Mouse (Mus musculus) midbrain, embryonic 14.5 days (tissue): ENCODE data around the gene Rpap1. TPM values are rescaled to one million over a fixed set of nuclear protein-coding genes. Genes with fewer than 3 reads are reported as not detected.
A peak's percentile ranks its signal among the peaks of the same experiment; 100 is the strongest.

Experiments used
- ATAC-seq: fragments of 200-750 bp; cut with Nextera tagmentation; 2 replicates; pipeline ENCODE4 v1.8.0; 2017; ENCODE audit warnings: moderate number of reproducible peaks, moderate library complexity; ENCODE audit not compliant: low FRiP score, low TSS enrichment
- DNase-seq: peaks from one replicate; pipeline ENCODE4 v3.0.0-alpha.2; 2015
- H3K27ac ChIP-seq: fragments of 300-500 bp; sonication (generic); replicated peaks from 2 replicates; pipeline ENCODE4 v1.5.1; 2014; ENCODE audit warnings: mild to moderate bottlenecking, low read depth, low read length, moderate library complexity
- H3K27me3 ChIP-seq: fragments of 300-500 bp; sonication (generic); 2 replicates; pipeline ENCODE4 v1.6.1; 2014; ENCODE audit warnings: low read length, control low read depth, mixed read lengths; ENCODE audit not compliant: control insufficient read depth, insufficient read depth
- H3K36me3 ChIP-seq: fragments of 300-500 bp; sonication (generic); 2 replicates; pipeline ENCODE4 v1.6.1; 2014; ENCODE audit warnings: low read length, control low read depth; ENCODE audit not compliant: control insufficient read depth, insufficient read depth
- H3K4me1 ChIP-seq: fragments of 300-500 bp; sonication (generic); 2 replicates; pipeline ENCODE4 v1.6.1; 2014; ENCODE audit warnings: mild to moderate bottlenecking, antibody characterized with exemption, low read length, control low read depth; ENCODE audit not compliant: control insufficient read depth, insufficient read depth
- H3K4me2 ChIP-seq: fragments of 300-500 bp; sonication (generic); 2 replicates; pipeline ENCODE4 v1.6.1; 2014; ENCODE audit warnings: mild to moderate bottlenecking, low read length, moderate library complexity
- H3K4me3 ChIP-seq: fragments of 300-500 bp; sonication (generic); replicated peaks from 2 replicates; pipeline ENCODE4 v1.5.1; 2014; ENCODE audit warnings: low read depth, low read length
- H3K9ac ChIP-seq: fragments of 300-500 bp; sonication (generic); replicated peaks from 2 replicates; pipeline ENCODE4 v1.6.1; 2014; ENCODE audit warnings: mild to moderate bottlenecking, low read length, moderate library complexity
- H3K9me3 ChIP-seq: fragments of 300-500 bp; sonication (generic); 2 replicates; pipeline ENCODE4 v1.6.1; 2016; ENCODE audit warnings: low read length, control low read depth, mixed read lengths; ENCODE audit not compliant: control insufficient read depth
- WGBS: fragments of 180-500 bp; shearing (Covaris S2); extraction: QIAGEN DNeasy Blood & Tissue Kit; methylation state at CpG from one replicate; pipeline ENCODE4 v1.1.7; 2014; 5-methylcytosine and 5-hydroxymethylcytosine counted together
- polyA plus RNA-seq: library from polyadenylated mRNA; unstranded; fragments of >200 nt; fragmentation: Nextera tagmentation; extraction: Ambion mirVana; gene quantifications from 2 replicates; pipeline ENCODE4 v1.2.1, GENCODE M21; 2014

The Rpap1 gene
- polyA plus RNA-seq, 1 experiment from 2014 or later: 21.3 TPM

DNA sequence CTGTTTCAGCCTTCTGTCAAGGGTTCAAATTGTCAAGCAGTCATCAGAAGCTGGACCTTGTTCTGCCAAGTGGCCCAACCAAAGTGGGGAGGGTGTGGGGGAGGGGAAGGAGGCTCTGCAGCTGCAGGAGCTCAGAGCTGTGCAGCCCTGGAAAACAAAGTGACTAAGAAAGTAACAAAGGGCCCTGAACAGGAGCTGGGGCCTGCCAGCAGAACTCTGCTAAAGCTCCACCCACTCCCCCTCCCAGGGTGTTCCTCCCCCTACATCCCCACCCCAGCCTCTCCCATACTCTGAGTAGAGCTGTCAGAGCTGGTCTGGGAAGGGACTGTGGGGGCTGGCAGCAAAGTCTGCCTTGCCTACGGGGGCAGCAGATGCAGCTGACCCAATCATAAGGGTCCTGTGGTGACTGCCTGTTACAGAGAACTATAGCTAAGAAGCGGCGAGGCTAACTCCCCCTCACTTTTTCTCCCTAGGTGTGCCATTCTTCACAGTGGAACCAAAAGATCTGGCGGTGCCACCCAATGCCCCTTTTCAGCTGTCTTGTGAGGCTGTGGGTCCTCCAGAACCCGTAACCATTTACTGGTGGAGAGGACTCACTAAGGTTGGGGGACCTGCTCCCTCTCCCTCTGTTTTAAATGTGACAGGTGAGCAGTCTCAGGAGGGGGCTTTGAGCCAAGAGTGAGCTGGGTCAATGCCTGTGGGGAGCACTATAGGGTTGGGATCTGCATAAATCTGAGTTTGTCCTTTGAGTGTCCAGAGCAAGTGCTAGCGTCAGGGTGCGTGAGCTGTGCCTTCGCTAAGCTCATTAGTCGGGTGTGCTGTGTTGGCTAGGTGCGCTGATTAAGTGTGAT lies 15.7 kb upstream of the Rpap1 start:
- Histone ChIP-seq H3K4me2 (0 out of 2 replicates have a peak overlapping the region, but pooled peaks have one; percentile 4), H3K36me3 (peaks cover 16% of the 10 kb centered on the region; the same call in 1 of the 2 replicates), H3K27me3 (peaks cover under 1% of the 10 kb centered on the region; the same call in 1 of the 2 replicates), H3K27ac (peak overlapping the region; percentile 26; the same call in 1 of the 2 replicates), H3K9me3 (no peaks in the 10 kb centered on the region), H3K4me3 (no peak overlapping the region), H3K9ac (no peak overlapping the region), H3K4me1 (peaks cover 48% of the 10 kb centered on the region)
- DNase-seq (peak; percentile 72), ATAC-seq (peak; percentile 73)
- WGBS: 13% methylated on average over 10 of the region's 10 CpGs

DNA sequence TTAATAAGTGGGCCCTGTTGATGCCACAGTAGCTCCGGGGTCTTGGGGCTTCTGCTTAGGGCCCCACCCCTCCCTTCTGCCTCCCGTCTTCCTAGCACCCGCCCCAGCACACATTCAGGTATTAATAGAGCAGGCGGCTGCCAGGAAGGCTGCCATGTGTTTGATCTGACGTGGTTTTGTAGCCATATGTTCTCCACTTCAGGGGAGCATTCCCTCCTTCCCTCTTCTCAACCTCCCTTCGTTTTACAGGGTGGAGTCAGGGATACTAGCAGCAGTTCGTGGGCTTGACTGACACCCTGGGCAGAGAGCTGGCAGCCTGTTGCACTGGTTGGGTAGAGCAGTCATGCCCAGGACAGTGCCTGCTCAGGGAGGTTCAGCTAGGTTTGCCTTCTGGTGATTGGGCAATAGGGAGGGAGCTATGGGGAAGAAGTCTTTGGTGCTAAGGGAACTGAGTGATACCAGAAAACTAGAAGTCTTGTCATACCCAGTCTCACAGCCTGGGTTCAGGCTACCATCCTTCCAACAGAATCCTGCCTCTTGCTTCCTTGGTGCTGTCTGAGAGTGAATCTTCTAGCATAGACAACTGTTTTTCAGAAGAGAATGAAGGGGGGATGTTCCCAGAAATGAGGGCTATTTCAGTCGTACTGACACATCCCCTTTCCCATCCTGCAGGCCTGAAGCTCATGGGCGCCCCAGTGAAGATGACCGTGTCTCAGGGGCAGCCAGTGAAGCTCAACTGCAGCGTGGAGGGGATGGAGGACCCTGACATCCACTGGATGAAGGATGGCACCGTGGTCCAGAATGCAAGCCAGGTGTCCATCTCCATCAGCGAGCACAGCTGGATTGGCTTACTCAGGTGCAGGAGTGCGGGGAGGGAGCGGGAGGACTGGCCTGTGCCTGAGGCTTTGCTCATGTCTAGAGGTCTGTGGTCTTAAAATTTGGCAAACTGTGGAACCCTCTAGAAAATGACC lies 13.8 kb upstream of the Rpap1 start:
- H3K4me1 ChIP-seq: peaks cover 48% of the 10 kb centered on the region
- no peak overlapping the region for H3K9ac ChIP-seq
- no peak overlapping the region for H3K27ac ChIP-seq
- 54% methylated on average over 15 of the region's 15 CpGs for WGBS
- ATAC-seq (no peak), DNase-seq (no peak)
- H3K36me3 ChIP-seq: peaks cover 6% of the 10 kb centered on the region; the same call in 1 of the 2 replicates
- peak overlapping the region; percentile 98 for H3K4me2 ChIP-seq
- H3K27me3 ChIP-seq: peaks cover 5% of the 10 kb centered on the region; the same call in 1 of the 2 replicates
- peak overlapping the region; percentile 83; the same call in 1 of the 2 replicates for H3K4me3 ChIP-seq
- H3K9me3 ChIP-seq: no peaks in the 10 kb centered on the region

- Histone ChIP-seq H3K9me3 (no peaks in the 10 kb centered on the region), H3K27ac (0 out of 2 replicates have a peak overlapping the region, but pooled peaks have one; percentile 20), H3K4me1 (peaks cover 42% of the 10 kb centered on the region), H3K36me3 (no peaks in the 10 kb centered on the region), H3K4me3 (peak overlapping the region; percentile 83), H3K4me2 (peak overlapping the region; percentile 98), H3K27me3 (peaks cover 5% of the 10 kb centered on the region; the same call in 1 of the 2 replicates), H3K9ac (peak overlapping the region; percentile 88)
- ATAC-seq: peak; percentile 12; the same call in 1 of the 2 replicates
- DNase-seq: peak; percentile 35
- under 1% methylated on average over 27 of the region's 27 CpGs for WGBS
Observed at GRCm38 (mm10) chr2:119799961-119800550, 12.7 kb upstream of the Rpap1 start.

GRCm38 (mm10) chr2:119799181-119799960 lies 12.0 kb upstream of the Rpap1 start:
- no peaks in the 10 kb centered on the region for H3K9me3 ChIP-seq
- WGBS: under 1% methylated on average over 66 of the region's 89 CpGs
- peak; percentile 58; the same call in 1 of the 2 replicates for ATAC-seq
- peaks cover 5% of the 10 kb centered on the region; the same call in 1 of the 2 replicates for H3K27me3 ChIP-seq
- peak overlapping the region; percentile 88 for H3K9ac ChIP-seq
- peak; percentile 74 for DNase-seq
- H3K4me1 ChIP-seq: peaks cover 35% of the 10 kb centered on the region
- 0 out of 2 replicates have a peak overlapping the region, but pooled peaks have one; percentile 20 for H3K27ac ChIP-seq
- peak overlapping the region; percentile 98 for H3K4me2 ChIP-seq
- no peaks in the 10 kb centered on the region for H3K36me3 ChIP-seq
- H3K4me3 ChIP-seq: peak overlapping the region; percentile 83

- DNase-seq (peak; percentile 71), ATAC-seq (no peak)
- H3K27ac ChIP-seq: no peak overlapping the region
- H3K4me1 ChIP-seq: peaks cover 26% of the 10 kb centered on the region
- no peaks in the 10 kb centered on the region for H3K9me3 ChIP-seq
- peaks cover 5% of the 10 kb centered on the region; the same call in 1 of the 2 replicates for H3K27me3 ChIP-seq
- no peak overlapping the region for H3K9ac ChIP-seq
- H3K4me3 ChIP-seq: peak overlapping the region; percentile 83; the same call in 1 of the 2 replicates
- H3K36me3 ChIP-seq: no peaks in the 10 kb centered on the region
- WGBS: 12% methylated on average over 13 of the region's 13 CpGs
- peak overlapping the region; percentile 98; the same call in 1 of the 2 replicates for H3K4me2 ChIP-seq
Observed at GRCm38 (mm10) chr2:119798246-119798927, 11.1 kb upstream of the Rpap1 start.

DNA sequence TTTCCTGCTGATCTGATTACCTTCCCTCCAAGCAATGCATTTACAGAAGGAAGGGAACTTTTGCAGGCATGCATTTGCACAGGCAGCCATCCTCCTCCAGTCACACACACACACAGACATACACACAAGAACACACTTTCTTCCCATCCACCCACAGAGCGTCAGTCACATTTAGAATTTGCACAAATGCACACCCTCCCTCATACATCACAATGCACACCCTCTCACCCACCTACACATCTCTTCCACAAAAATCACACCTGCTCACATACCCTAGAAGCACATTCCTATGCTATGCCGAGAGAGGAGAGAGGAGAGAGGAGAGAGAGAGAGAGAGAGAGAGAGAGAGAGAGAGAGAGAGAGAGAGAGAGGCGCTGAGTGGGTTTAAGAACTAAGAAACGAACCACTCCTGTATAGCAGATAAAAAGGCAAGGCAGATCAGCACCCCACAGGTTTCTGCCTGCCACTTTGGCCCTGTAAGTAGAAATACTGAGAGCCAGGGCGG lies 10.0 kb upstream of the Rpap1 start, which contains the start of gene Tyro3:
Tyro3 (plus strand) TSS at position 455 of the 505 bp plus-strand sequence.
- 71% methylated on average over 5 of the region's 5 CpGs for WGBS

GRCm38 (mm10) chr2:119789996-119790395 lies 2.7 kb upstream of the Rpap1 start:
- DNase-seq: no peak
- no peaks in the 10 kb centered on the region for H3K27me3 ChIP-seq
- WGBS: 88% methylated on average over 2 of the region's 2 CpGs

More for the DNA sequence above, 10.0 kb upstream of the Rpap1 start, which contains the start of gene Tyro3:
- H3K4me1 ChIP-seq: peaks cover 15% of the 10 kb centered on the region
- no peak within 1 kb of the TSS for H3K4me2 ChIP-seq
- no peak for ATAC-seq
- H3K9me3 ChIP-seq: no peaks in the 10 kb centered on the region
- H3K36me3 ChIP-seq: no peaks in the 10 kb centered on the region
- peaks cover 5% of the 10 kb centered on the region; the same call in 1 of the 2 replicates for H3K27me3 ChIP-seq
- no peak within 1 kb of the TSS for H3K9ac ChIP-seq
- DNase-seq: no peak
- H3K27ac ChIP-seq: no peak within 1 kb of the TSS
- no peak within 1 kb of the TSS for H3K4me3 ChIP-seq

More at GRCm38 (mm10) chr2:119789996-119790395, 2.7 kb upstream of the Rpap1 start:
- Histone ChIP-seq H3K4me3 (no peak overlapping the region), H3K36me3 (no peaks in the 10 kb centered on the region), H3K9ac (no peak overlapping the region), H3K27ac (no peak overlapping the region), H3K9me3 (no peaks in the 10 kb centered on the region), H3K4me2 (no peak overlapping the region), H3K4me1 (peaks cover 8% of the 10 kb centered on the region)
- no peak for ATAC-seq
